Mouse (Mus musculus): ENCODE measurements at regions not wholly inside any gene's neighbourhood (a gene's known extent, or its start where the extent isn't known, plus 50 kb on each side); places are given as distances from the start of the nearest gene placed in this dataset.
"Not testable (repeated sequence)": the region's sequence is repeated elsewhere in the genome, so short reads cannot be mapped to it uniquely, and the experiment has no call there.

- DNase-seq: peak in 1 of 2 experiments; percentile 52
Measured at GRCm38 (mm10) chr7:73608070-73608803, 66.6 kb upstream of the Chd2 start.

GRCm38 (mm10) chr7:73607450-73608005, 65.9 kb upstream of the Chd2 start:
- peak; percentile 33 to 59 for DNase-seq

- peak; percentile 98 to 99 for DNase-seq
Measured at GRCm38 (mm10) chr7:73606677-73607449, 65.2 kb upstream of the Chd2 start.

- no peak for DNase-seq
Measured at GRCm38 (mm10) chr7:73604597-73604996, 63.0 kb upstream of the Chd2 start.

GRCm38 (mm10) chr7:73602815-73603551, 61.4 kb upstream of the Chd2 start:
- DNase-seq: no peak

GRCm38 (mm10) chr7:73601336-73601735, 59.7 kb upstream of the Chd2 start:
- no peak for DNase-seq

- no peak for DNase-seq
Measured at GRCm38 (mm10) chr7:73600776-73601175, 59.1 kb upstream of the Chd2 start.

- not testable (repeated sequence) for DNase-seq
Measured at GRCm38 (mm10) chr7:73600003-73600385, 58.4 kb upstream of the Chd2 start.

GRCm38 (mm10) chr7:73599354-73600002, 57.8 kb upstream of the Chd2 start:
- peak in 1 of 2 experiments; percentile 45 for DNase-seq

- no peak for DNase-seq
Measured at GRCm38 (mm10) chr7:73597968-73598367, 56.3 kb upstream of the Chd2 start.

- DNase-seq: no peak
Measured at GRCm38 (mm10) chr7:73596866-73597840, 55.5 kb upstream of the Chd2 start.

- DNase-seq: peak in 1 of 2 experiments; percentile 25
Measured at GRCm38 (mm10) chr7:73596415-73596814, 54.8 kb upstream of the Chd2 start.

GRCm38 (mm10) chr7:73595860-73596259, 54.2 kb upstream of the Chd2 start:
- DNase-seq: peak; percentile 78 to 80

- peak; percentile 90 to 93 for DNase-seq
Measured at GRCm38 (mm10) chr7:73595140-73595825, 53.7 kb upstream of the Chd2 start.

GRCm38 (mm10) chr7:73594492-73595139, 53.0 kb upstream of the Chd2 start:
- peak; percentile 69 to 75 for DNase-seq

- no peak for DNase-seq
Measured at GRCm38 (mm10) chr7:73593645-73594385, 52.2 kb upstream of the Chd2 start.

GRCm38 (mm10) chr7:73592857-73593256, 51.2 kb upstream of the Chd2 start:
- no peak for DNase-seq

All from cerebellum, postnatal 10 days (tissue).